Mouse (Mus musculus): Measurements from ENCODE around the gene Nutf2-ps1. TPM values are rescaled to one million over a fixed set of nuclear protein-coding genes. Genes with fewer than 3 reads are reported as not detected.

The Nutf2-ps1 gene
- total RNA-seq, 1 experiment: 48.2 TPM

DNA sequence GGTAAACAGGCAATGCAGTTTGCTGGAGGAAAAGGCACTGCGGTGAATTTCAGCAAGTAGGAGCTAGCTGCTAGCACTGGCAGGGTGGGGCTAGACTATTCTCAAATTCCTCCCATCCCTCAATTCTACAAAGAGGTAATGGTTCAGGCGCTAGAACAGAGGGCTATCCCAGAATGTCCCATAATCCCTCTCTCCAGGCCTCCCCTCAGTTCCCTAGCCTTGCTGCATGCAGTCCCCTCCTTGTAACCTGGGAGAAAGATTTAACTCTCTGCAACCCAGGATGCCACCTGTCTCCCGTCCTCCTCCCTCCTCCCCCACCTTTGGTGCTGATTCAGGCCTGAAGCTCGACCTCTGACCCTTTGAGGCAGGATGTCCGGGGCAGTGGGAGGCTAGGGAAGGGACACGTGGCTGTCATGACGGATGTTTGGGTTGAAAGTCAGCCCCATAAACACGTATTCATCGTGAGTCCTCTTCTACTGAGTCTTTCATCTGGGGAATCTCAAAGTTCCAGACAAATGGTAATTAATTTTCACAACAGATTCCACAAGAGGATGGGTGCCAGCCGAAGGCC is 36.6 kb downstream of the Nutf2-ps1 start:
- in situ Hi-C loops (cut with MboI; ENCODE audit: low sequenced_read_pairs in 2 of 2, unreplicated experiment in 2 of 2): no loop called here
- no peaks in the 10 kb centered on the region for H3K9me3 ChIP-seq (ENCODE audit: control insufficient read depth, insufficient read depth, low read depth, low read length)
- H3K27ac ChIP-seq (ENCODE audit: insufficient read depth, low read depth, low read length, poor library complexity, severe bottlenecking): peak overlapping the region; percentile 60; the same call in 1 of the 2 replicates
- H3K9ac ChIP-seq (ENCODE audit: insufficient read depth, low read depth, low read length, poor library complexity, severe bottlenecking): peak overlapping the region; percentile 59; the same call in 1 of the 2 replicates
- no peak for DNase-seq (ENCODE audit: low read depth, low spot score)
- TF ChIP-seq MAFK (IDR thresholded peaks at IDR 0.05; ENCODE audit: insufficient read depth, low read depth, low read length) (0 out of 2 replicates have a peak, but pooled peaks have one; percentile 24), HCFC1 (IDR thresholded peaks at IDR 0.05; ENCODE audit: borderline replicate concordance, insufficient read depth, low read length) (no peak)
- H3K4me1 ChIP-seq (ENCODE audit: control insufficient read depth in 2 of 2, insufficient read depth in 2 of 2, low read length in 2 of 2, poor library complexity in 1 of 2): peaks cover 7 to 35% of the 10 kb centered on the region in 2 experiments
- H3K4me3 ChIP-seq (ENCODE audit: insufficient read depth in 1 of 2, low read depth in 1 of 2, low read length in 2 of 2, poor library complexity in 1 of 2, severe bottlenecking in 1 of 2): peak overlapping the region in 1 of 2 experiments; percentile 22; a peak in 1 of 4 replicates
- H3K36me3 ChIP-seq (ENCODE audit: control insufficient read depth, insufficient read depth, low read length, poor library complexity, severe bottlenecking): no peaks in the 10 kb centered on the region

- DNase-seq (ENCODE audit: low read depth, low spot score): no peak
- Histone ChIP-seq H3K4me3 (ENCODE audit: insufficient read depth in 1 of 2, low read depth in 1 of 2, low read length in 2 of 2, poor library complexity in 1 of 2, severe bottlenecking in 1 of 2) (no peak overlapping the region), H3K4me1 (ENCODE audit: control insufficient read depth in 2 of 2, insufficient read depth in 2 of 2, low read length in 2 of 2, poor library complexity in 1 of 2) (peaks cover 7 to 32% of the 10 kb centered on the region in 2 experiments), H3K27ac (ENCODE audit: insufficient read depth, low read depth, low read length, poor library complexity, severe bottlenecking) (no peak overlapping the region), H3K9me3 (ENCODE audit: control insufficient read depth, insufficient read depth, low read depth, low read length) (no peaks in the 10 kb centered on the region), H3K36me3 (ENCODE audit: control insufficient read depth, insufficient read depth, low read length, poor library complexity, severe bottlenecking) (no peaks in the 10 kb centered on the region), H3K9ac (ENCODE audit: insufficient read depth, low read depth, low read length, poor library complexity, severe bottlenecking) (no peak overlapping the region)
- TF ChIP-seq HCFC1 (IDR thresholded peaks at IDR 0.05; ENCODE audit: borderline replicate concordance, insufficient read depth, low read length) (no peak), CHD2 (IDR thresholded peaks at IDR 0.05; ENCODE audit: low read depth, low read length) (no peak), ZC3H11A (IDR thresholded peaks at IDR 0.05; ENCODE audit: borderline replicate concordance, low read depth, low read length) (no peak), ZNF384 (IDR thresholded peaks at IDR 0.05; ENCODE audit: low read depth, low read length) (no peak), MAFK (IDR thresholded peaks at IDR 0.05; ENCODE audit: insufficient read depth, low read depth, low read length) (no peak)
- in situ Hi-C loops (cut with MboI; ENCODE audit: low sequenced_read_pairs in 2 of 2, unreplicated experiment in 2 of 2): no loop called here
Observed at GRCm38 (mm10) chr19:53550972-53551371, 37.9 kb downstream of the Nutf2-ps1 start.

DNA sequence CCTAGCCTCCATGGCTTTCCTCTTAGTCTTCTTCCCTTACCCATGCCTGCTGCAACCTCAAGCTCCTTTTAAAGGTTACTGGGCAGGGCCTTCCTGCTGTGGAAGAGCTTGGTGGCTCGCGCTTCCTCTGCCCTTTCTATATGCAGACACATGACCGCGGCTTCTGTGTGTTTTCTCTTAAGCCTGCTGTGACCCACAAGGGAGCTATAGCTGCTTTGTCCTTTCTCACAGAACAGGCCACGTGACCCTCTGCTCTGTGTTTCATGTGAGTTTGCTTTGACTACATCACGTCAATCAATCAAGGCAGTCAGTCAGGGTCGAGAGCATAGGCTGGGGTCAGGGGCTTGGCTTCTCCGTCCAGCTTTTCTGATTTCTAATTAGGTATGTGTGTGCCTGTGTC is 41.3 kb downstream of the Nutf2-ps1 start:
- no peaks in the 10 kb centered on the region for H3K9me3 ChIP-seq (ENCODE audit: control insufficient read depth, insufficient read depth, low read depth, low read length)
- peaks cover 3 to 10% of the 10 kb centered on the region in 2 experiments; a peak in 3 of 4 replicates for H3K4me1 ChIP-seq (ENCODE audit: control insufficient read depth in 2 of 2, insufficient read depth in 2 of 2, low read length in 2 of 2, poor library complexity in 1 of 2)
- H3K36me3 ChIP-seq (ENCODE audit: control insufficient read depth, insufficient read depth, low read length, poor library complexity, severe bottlenecking): no peaks in the 10 kb centered on the region; the same call in 1 of the 2 replicates
- no peak for DNase-seq (ENCODE audit: low read depth, low spot score)
- H3K9ac ChIP-seq (ENCODE audit: insufficient read depth, low read depth, low read length, poor library complexity, severe bottlenecking): no peak overlapping the region
- H3K4me3 ChIP-seq (ENCODE audit: insufficient read depth in 1 of 2, low read depth in 1 of 2, low read length in 2 of 2, poor library complexity in 1 of 2, severe bottlenecking in 1 of 2): no peak overlapping the region
- TF ChIP-seq HCFC1 (IDR thresholded peaks at IDR 0.05; ENCODE audit: borderline replicate concordance, insufficient read depth, low read length) (no peak), CHD2 (IDR thresholded peaks at IDR 0.05; ENCODE audit: low read depth, low read length) (no peak), ZNF384 (IDR thresholded peaks at IDR 0.05; ENCODE audit: low read depth, low read length) (no peak), ZC3H11A (IDR thresholded peaks at IDR 0.05; ENCODE audit: borderline replicate concordance, low read depth, low read length) (no peak), MAFK (IDR thresholded peaks at IDR 0.05; ENCODE audit: insufficient read depth, low read depth, low read length) (no peak)
- H3K27ac ChIP-seq (ENCODE audit: insufficient read depth, low read depth, low read length, poor library complexity, severe bottlenecking): no peak overlapping the region
- in situ Hi-C loops (cut with MboI; ENCODE audit: low sequenced_read_pairs in 2 of 2, unreplicated experiment in 2 of 2): no loop called here

DNA sequence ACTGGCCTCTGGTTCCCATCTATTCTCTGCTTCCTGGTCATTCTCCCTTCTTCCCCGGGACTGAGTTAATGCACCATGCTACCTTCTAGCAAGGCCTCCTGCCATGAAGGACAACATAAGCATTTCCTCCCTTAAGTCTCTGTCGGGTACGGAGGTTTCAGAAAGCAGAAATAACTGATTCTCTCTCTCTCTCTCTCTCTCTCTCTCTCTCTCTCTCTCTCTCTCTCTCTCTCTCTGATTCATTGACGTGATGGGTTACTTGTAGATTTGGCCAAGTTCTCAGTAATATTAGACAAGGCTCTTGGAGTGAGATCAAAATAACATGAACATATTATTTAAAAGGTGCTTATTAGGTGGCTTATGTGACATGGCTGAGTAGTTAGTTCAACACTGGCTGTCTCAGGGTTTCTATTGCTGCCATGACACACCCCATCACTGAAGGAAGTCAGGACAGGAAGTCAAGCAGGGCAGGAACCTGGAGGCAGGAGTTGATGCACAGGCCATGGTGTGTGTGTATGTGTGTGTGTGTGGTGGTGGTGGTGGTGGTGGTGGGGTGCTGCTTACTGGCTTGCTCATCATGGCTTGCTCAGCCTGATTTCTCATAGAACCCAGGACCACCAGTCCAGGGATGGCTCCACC is 43.8 kb downstream of the Nutf2-ps1 start:
- Histone ChIP-seq H3K9me3 (ENCODE audit: control insufficient read depth, insufficient read depth, low read depth, low read length) (no peaks in the 10 kb centered on the region), H3K4me3 (ENCODE audit: insufficient read depth in 1 of 2, low read depth in 1 of 2, low read length in 2 of 2, poor library complexity in 1 of 2, severe bottlenecking in 1 of 2) (no peak overlapping the region), H3K36me3 (ENCODE audit: control insufficient read depth, insufficient read depth, low read length, poor library complexity, severe bottlenecking) (peaks cover 15% of the 10 kb centered on the region), H3K4me1 (ENCODE audit: control insufficient read depth in 2 of 2, insufficient read depth in 2 of 2, low read length in 2 of 2, poor library complexity in 1 of 2) (no peaks in the 10 kb centered on the region; a peak in 1 of 4 replicates), H3K27ac (ENCODE audit: insufficient read depth, low read depth, low read length, poor library complexity, severe bottlenecking) (no peak overlapping the region), H3K9ac (ENCODE audit: insufficient read depth, low read depth, low read length, poor library complexity, severe bottlenecking) (no peak overlapping the region)
- in situ Hi-C loops (cut with MboI; ENCODE audit: low sequenced_read_pairs in 2 of 2, unreplicated experiment in 2 of 2): no loop called here
- DNase-seq (ENCODE audit: low read depth, low spot score): no peak
- TF ChIP-seq CHD2 (IDR thresholded peaks at IDR 0.05; ENCODE audit: low read depth, low read length): no peak
- no peak for TF ChIP-seq ZNF384 (IDR thresholded peaks at IDR 0.05; ENCODE audit: low read depth, low read length)
